Mouse (Mus musculus) ES-Bruce4 (cell line): Measurements from ENCODE around the gene Efnb2.

ENCODE experiments used
- EP300 ChIP-seq: IDR thresholded peaks from 2 replicates; pipeline ENCODE4 v1.6.1; 2011; ENCODE audit warnings: low read depth, low read length; ENCODE audit not compliant: insufficient read depth
- POLR2A ChIP-seq: IDR thresholded peaks from one replicate; pipeline ENCODE4 v1.8.1; 2011; ENCODE audit warnings: low read length; ENCODE audit not compliant: insufficient read depth

DNA sequence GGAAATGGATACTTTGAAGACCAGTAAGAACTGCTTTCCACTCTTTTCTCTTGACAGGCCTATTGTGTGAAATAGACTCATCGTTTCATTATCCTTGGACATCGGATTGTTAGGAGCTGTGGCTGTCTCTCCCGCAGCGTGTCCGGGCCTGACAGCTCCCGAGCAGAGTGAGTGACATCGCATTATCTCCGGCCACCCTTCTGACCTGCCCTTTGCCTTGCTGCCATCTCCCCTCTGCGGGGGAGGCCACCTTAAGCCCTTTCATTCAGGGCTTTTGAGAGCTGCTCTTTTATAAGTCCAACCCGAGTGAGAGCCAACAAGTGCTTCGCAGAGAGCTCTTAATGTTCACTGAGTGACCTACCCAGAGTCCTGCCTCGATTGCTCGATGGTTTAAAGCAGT lies 63.6 kb downstream of the Efnb2 start:
- TF ChIP-seq EP300, result no peak
- no peak for TF ChIP-seq POLR2A
